Mouse (Mus musculus): ENCODE measurements around the gene Osbpl5.
"Not testable (repeated sequence)": the region's sequence is repeated elsewhere in the genome, so short reads cannot be mapped to it uniquely, and the experiment has no call there.

Gene Osbpl5

DNA sequence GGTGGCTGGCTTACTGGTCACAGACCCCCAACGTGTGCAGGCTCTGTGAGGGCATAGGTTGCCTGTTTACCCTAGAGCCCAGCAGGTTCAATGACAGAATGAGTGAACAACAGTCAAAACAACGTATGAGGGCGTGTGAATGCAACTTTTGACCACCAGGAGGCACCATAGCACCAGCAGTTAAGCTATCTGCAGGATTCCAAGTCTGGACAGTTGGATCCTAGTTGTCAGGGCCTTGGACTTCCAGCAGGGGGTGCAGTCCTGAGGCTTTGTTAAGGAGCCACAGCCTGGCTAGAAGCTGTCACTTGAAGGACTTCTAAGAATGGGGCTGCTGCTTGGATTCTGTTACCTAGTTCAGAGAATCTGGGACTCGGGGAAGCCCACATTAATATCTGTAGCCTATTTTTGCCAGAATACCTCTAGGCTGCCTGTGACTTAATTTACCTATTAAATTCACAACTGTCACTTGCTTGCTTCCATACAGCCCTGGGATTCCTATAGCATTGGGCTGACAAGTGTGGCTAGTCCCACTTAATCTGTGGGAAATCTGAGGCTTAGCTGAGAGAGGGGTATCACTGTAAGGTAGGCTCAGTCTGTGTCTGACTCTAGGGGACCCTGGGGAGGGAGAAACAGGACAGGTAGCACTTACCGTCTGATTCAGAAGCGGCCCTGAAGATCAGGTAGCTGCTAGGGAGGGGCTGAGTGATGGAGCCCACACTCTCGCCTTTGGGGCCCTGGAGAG lies 49.9 kb downstream of the Osbpl5 start:
- DNase-seq (ENCODE audit: low read depth): peak; percentile 80

DNA sequence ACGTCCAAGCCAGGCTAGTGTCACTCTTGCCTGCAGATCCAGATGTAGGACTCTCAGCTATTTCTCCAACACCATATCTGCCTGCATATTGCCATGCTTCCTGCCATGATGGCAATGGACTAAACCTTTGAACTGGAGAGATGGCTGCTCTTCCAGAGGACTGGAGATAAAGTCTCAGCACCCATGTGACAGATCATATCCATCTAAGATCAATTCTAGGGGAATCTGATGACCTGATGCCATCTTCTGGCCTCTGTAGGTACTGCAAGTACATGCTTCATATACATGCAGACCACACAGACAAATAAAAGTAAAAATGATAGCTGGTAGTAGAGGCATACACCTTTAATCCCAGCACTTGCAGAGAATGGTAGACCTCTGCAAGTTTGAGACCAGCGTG lies 60.6 kb downstream of the Osbpl5 start:
- DNase-seq (ENCODE audit: low read depth): peak; percentile 28

DNA sequence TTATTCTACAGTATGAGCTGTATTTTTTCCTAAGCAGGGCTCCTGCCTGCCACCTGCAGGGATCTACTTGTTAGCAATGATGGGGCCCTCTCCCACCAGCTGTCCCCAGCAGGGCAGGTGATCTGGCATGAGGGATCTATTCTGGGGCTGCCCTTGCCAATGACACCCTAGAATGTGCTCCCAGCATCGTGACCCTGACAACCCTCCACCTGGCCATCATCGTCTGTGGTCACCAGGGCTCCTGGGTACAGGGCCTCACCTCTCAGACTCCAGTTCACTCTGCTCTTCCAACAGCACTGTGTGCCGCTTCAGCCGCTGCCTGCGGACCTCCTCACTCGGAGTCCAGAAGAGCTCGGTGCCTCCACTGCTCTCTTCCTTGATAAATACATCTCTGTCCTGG lies 62.2 kb downstream of the Osbpl5 start:
- DNase-seq (ENCODE audit: low read depth): no peak

DNA sequence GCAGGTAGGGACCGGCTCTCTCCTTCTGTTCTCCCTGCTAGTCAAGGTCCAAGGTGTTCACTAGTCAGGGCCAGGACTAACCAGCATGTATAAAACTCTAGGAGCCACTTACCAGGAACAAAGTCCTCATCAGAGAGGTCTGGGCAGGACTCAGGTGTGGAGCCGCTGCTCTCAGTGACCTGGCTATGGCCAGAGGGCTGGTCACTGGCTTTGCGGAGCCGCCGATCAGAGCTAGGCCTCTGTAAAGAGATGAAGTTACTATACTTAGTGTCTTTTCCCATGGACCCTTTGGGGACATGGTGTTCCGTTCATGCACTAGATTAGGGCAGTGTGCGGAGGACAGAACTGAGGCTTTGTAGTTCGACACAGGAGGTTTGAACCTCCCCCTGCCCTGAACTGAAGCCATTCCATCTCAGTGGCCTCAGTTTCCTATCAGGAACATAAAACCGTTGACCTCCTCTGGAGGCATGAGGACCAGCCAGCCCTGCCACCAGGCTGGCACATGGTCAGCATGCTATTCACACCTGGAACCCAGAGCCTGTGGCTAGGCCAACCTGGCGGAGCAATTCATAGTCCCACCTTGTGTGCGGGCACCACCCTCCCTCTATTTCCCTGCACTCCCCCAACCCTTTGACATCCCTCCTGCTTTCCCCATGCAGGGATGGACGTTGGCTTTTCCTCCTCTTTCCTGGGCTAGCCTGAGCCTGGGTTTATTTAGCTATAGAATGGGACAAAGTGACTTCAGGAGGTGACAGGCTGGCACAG lies 63.9 kb downstream of the Osbpl5 start:
- no peak for DNase-seq (ENCODE audit: low read depth)

DNA sequence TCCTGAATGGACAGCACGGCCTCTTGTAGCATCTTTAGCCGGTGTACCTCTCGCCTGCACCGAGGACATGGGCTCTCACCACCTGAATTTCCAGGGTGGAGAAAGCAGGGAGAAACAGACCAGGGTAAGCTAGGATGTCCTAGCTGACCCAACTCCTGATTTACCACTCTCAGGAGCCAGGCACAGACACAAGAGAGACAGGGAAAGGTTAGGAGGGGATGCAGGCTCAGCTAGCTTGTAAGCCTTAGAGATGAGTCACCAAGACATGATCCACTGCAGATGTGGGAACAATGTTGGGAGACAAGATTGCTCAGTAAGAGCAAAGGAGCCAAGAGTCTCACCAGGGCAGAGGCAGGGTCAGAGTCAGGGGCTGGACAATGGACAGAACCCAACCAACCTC lies 64.9 kb downstream of the Osbpl5 start:
- DNase-seq (ENCODE audit: low read depth): no peak

DNA sequence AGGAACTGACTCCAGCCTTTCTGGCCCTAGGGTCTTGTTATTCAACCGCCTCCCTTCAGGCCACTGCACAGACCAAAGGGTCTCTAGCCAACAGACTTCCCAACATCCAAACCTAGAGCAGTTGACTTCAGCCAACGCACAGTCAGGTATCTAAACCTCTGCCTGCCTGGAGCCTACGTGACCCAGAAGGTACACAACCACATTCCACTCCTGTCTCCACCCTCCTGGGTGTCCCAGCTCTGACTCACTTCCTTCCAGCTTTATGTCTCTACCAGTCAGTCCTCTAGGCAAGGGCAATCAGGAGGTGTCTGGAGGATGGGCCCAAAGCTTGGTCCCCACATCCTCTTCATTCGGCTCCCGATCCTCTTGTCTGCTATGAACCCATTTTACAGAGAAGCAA lies 65.6 kb downstream of the Osbpl5 start:
- no peak for DNase-seq (ENCODE audit: low read depth)

DNA sequence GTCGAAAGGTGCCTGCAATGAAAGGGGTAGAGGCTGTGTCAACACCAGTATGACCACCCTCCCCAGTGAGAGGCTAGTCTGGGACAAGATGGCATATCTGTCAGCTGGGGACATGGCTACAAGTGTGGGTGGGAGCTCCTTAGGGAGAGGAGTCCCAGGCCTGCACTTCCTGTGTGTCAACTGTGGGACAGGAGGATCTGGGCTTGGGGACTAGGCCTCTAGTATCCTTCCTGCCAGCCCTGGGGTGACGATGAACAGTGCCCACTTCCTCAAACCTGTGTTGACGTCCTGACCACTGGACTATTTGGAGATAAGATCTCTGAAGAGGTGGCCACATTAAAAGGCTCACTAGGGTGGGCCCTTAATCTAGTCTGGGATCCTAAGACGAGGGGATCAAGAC lies 66.8 kb downstream of the Osbpl5 start:
- DNase-seq (ENCODE audit: low read depth): no peak

DNA sequence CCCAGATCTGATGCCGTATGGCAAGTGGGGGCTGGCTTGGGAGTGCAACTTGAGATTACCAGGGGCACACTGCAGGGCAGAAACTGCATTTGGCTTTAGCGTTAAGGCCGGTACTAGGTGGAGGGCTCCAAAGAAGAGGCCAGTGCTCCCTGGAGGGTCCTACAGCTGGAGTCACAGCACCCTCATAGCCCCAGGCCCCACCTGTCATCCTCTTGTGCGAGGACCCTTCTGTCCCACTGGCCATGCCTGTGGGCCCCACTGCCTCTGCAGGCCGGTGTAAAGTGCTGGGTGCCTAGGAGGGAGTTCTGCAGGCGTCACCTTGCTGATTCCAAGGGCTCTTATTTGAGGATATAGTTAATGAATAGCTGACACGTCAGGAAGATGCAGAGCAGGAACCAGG lies 67.3 kb downstream of the Osbpl5 start:
- DNase-seq (ENCODE audit: low read depth): no peak

DNA sequence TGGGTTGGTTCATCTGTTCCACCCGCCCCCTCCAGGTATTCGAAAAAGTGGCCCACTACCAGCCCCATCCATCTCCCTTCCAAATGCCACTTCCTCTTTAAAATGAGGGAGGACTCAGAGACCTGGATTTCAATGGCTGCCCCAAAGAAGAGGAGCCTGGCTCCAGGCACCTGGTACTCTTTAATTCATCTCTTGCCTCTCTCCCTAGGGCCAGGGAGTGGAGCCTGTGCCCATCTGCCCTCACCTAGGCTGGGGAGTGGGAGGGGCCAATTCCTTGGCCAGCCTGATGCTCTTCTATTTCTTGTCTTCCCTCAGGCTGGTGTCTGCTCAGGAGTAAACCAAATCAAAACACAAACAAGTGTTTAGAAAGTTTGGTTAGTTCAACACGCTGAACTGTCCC lies 70.1 kb downstream of the Osbpl5 start:
- not testable (repeated sequence) for DNase-seq (ENCODE audit: low read depth)

DNA sequence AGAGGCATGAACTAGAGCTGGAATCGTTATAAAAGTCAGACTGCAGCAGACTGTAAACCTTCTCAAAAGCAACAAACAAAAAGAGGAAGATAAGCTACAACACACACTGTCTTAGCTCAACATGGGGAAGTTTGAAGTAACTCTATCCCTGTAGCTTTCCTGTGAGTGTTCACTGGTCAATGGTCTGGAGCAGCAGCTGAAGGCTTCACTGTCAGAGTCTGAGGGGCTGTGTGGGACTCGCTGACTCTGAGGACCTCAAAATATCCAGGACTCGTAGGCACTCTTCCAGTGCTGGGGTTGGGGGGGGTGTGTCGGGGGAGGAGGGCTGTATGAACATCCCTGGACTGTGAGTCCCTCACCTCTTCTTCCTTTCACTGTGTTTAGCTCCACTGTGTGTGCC lies 70.6 kb downstream of the Osbpl5 start:
- not testable (repeated sequence) for DNase-seq (ENCODE audit: low read depth)

DNA sequence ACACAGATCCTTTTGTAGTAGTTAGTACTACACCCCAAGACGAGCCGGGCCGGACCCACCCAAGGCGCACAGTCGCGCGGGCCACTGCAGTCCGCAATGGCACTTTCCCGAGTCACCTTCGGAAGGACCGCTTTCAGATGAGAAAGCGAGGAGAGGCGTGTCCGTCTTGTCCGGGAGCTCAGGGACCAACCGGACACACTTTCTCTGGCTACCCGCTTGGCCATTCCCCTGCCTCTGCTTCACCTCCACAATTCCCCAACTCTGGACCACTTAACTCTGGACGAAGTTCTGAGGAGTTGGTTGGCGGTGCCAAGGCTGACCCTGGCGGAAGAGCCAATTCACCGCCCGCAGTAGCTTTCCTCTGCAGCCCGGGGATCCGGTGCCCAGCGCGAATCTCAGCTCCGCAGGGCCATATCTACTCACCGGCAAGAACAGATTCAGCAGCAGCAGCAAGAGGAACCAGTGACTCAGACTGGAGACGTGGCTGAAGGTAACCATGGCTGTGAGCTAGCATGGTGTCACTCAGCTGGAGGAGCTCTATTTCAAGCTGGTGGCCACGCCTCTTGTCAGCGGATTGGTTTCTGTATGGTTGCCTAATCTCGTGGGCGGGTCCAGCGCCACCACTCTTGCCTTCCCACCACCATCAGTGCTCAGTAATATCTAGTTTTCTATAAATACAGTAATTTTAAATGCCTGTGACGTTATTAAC lies 71.3 kb downstream of the Osbpl5 start, which contains the start of gene Tnfrsf23:
TSS of gene Tnfrsf23 (minus strand) at position 514 of the 709 bp plus-strand sequence.
- DNase-seq (ENCODE audit: low read depth): peak; percentile 67

DNA sequence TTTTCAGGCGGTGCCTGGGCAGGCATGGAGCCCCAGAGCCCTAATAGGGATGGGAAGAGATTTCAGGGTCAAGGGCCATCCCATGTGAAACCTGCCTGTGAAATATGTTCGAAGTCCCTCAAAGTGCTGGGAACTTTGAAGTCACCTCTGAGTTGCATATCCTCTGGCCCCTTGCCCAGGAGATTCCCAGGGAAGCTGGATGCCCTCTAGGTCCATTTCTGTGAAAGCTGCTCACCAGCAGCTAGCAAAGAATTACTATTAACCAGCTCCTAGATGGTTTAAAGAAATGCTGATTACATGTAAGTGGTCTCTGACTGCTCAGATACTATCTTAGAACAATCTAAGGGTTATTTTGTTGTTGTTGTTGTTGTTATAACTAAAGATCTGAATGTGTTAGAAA lies 72.2 kb downstream of the Osbpl5 start:
- not testable (repeated sequence) for DNase-seq (ENCODE audit: low read depth)

DNA sequence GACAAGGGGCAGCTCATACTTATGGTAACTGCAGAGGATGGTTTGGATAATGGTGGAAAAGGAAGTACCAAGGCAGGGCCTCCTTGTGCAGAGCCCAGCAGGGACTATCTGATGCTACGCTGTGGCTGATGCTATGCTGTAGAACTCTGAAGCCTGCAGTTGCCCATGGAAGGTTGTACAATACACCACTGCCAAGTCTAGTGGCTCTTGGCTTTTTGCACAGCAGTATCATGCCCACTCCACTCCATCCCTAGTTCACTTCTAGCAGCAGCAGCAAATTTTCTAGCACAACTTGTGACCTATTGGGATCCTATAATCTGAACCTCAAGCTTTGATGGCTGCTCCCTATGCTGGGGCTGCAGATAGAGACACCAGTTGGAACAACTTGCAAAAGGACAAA lies 75.2 kb downstream of the Osbpl5 start:
- no peak for DNase-seq (ENCODE audit: low read depth)

DNA sequence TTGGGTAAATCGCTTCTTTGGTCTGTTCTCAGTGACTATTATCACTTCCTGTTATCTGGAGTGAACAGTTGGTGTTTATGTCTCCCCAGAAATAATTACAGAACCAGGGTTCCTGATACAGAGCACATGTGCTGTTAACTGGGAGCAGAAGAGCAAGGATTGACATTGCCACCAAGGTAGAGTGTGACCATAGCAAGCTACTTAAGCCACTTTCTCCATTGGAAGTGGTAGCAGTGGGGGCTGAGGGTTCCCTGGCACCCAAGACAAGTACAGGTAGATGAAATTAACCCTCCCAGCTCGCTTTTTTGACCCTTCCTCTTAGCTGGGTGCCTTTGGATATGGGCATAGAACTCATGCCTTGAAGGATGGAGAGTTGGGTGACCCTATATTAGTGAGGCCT lies 75.9 kb downstream of the Osbpl5 start:
- not testable (repeated sequence) for DNase-seq (ENCODE audit: low read depth)

DNA sequence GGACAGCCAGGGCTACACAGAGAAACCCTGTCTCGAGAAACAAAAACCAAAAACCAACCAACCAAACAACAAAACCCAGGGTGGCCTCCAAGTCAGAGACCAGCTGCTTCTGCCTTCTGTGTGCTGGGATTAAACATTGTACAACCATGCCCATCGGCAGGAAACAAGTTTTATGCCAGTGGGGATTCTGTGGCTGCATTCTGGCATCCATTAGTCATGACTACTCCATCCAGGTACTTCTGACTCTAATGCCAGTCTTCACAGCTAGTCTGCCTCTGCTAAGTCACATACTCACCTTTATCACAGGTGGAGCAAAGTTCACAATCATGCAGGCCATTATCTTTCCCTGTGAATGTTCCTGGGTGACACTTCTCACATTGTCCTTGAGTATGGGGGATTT lies 77.1 kb downstream of the Osbpl5 start:
- DNase-seq (ENCODE audit: low read depth): not testable (repeated sequence)

DNA sequence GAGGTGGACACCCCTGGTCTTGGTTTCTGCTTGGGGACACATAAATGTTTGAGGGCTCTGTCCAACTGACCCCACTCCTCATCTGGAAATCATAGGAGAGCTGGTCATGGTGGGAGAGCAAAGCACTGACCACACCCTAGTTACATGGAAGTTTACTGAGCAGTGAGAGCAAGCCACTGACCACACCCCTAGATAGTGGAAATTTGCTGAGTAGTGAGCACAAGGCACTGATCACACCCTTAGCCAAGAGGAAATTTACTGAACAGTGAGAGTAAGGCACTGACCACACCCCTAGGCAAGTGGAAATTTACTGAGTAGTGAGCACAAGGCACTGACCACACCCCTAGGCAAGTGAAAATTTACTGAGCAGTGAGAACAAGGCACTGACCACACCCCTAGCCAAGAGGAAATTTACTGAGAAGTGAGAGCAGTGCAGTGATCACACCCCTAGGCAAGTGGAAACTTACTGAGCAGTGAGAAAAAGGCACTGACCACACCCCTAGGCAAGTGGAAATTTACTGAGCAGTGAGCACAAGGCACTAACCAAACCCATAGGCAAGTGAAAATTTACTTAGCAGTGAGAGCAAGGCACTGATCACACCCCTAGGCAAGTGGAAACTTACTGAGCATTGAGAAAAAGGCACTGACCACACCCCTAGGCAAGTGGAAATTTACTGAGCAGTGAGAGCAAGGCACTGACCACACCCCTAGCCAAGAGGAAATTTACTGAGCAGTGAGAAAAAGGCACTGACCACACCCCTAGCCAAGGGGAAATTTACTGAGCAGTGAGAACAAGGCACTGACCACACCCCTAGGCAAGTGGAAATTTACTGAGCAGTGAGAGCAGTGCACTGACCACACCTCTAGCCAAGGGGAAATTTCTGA lies 90.1 kb downstream of the Osbpl5 start:
- DNase-seq (ENCODE audit: low read depth): no peak

DNA sequence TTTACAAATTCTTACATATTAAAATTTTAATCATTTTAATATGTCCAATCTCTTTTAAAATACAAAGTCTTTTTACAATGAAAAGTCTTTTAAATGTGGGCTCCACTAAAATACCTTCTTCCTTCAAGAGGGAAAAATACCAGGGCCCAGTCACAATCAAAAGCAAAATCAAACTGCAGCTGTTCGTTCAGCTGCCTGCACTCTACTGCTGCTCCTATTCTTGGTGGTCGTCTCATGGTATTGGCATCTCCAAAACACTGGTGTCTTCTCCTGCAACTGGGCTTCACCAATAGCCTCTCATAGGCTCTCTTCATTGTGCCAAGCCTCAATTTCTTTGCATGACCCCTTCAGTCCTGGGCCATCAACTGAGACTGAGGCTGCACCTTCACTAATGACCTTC lies 93.3 kb downstream of the Osbpl5 start:
- no peak for DNase-seq (ENCODE audit: low read depth)

DNA sequence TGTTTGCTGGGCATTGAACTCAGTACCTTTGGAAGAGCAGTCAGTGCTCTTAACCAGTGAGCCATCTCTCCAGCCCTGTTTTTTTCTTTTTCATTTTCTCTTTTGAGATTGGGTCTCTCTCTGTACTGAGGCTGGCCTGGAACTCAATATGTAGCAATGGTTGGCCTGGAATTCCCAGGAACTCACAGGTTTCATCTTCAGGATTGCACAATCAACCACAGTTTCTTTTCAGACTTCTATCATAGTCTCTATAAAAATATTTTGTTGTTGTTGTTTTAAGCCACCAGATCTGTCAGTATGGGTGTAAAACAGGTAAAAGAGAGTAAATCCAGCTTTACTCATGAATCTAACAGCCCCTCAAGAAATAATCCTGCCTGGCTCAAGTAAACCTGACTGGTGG lies 96.0 kb downstream of the Osbpl5 start:
- no peak for DNase-seq (ENCODE audit: low read depth)

DNA sequence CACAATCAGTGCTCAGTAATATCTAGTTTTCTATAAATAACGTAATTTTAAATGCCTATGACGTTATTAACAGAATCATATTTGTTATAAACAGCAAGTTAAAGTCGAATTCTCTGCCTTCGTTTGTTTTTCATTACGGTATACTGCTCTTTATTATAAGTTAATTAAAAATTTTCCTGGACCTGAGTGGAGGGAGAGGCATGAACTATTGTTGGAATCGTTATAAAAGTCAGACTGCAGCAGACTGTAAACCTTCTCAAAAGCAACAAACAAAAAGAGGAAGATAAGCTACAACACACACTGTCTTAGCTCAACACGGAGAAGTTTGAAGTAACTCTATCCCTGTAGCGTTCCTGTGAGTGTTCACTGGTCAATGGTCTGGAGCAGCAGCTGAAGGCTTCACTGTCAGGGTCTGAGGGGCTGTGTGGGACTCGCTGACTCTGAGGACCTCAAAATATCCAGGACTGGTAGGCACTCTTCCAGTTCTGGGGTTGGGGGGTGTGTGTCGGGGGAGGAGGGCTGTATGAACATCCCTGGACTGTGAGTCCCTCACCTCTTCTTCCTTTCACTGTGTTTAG lies 106.9 kb downstream of the Osbpl5 start:
- DNase-seq (ENCODE audit: low read depth): not testable (repeated sequence)

DNA sequence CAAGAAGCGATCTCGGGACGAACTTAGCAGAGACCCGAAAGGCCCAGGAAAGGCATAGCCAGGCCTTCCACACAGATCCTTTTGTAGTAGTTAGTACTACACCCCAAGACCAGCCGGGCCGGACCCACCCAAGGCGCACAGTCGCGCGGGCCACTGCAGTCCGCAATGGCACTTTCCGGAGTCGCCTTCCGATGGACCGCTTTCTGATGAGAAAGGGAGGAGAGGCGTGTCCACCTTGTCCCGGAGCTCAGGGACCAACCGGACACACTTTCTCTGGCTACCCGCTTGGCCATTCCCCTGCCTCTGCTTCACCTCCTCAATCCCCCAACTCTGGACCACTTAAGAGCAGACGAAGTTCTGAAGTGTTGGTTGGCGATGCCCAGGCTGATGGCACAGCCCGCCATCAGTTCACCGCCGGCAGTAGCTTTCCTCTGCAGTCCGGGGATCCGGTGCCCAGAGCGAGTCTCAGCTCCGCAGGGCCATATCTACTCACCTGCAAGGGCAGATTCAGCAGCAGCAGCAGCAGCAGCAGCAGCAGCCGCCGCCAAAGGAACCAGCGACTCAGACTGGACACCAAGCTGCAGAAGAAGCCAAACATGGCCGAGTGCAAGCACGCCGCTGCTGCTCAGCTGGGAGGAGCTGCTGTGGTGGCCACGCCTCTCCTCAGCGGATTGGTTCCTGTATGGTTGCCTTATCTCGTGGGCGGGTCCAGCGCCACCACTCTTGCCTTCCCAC lies 107.6 kb downstream of the Osbpl5 start, which contains the start of gene Tnfrsf22:
TSS of gene Tnfrsf22 (minus strand) at position 628 of the 735 bp plus-strand sequence.
- DNase-seq (ENCODE audit: low read depth): peak; percentile 70

DNA sequence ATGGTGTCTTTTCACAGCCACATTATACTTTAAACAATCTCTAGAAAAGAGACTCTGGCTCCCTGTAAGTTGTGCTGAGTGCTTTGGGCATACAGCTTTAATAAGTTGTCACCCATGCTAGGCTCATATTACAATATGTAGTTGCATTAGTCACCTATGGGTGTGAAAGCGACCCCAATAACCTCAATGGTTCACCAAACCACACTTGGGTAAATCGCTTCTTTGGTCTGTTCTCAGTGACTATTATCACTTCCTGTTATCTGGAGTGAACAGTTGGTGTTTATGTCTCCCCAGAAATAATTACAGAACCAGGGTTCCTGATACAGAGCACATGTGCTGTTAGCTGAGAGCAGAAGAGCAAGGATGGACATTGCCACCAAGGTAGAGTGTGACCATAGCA lies 112.8 kb downstream of the Osbpl5 start:
- not testable (repeated sequence) for DNase-seq (ENCODE audit: low read depth)

Measured in c-Kit-positive CD71-positive TER-119-negative erythroid progenitor cells, embryonic 14.5 days (primary cell).